Mouse (Mus musculus): Measurements from ENCODE around the gene Cd83. TPM values are rescaled to one million over a fixed set of nuclear protein-coding genes. Genes with fewer than 3 reads are reported as not detected.

The Cd83 gene
- polyA plus RNA-seq, 1 experiment from 2014 or later, result 16.0 TPM

Other genes starting within 250 kb of the Cd83 start
- 10.5 and 14.7 TPM in 2 replicates for gene Mcur1, start 224.6 kb upstream of the Cd83 start, polyA plus RNA-seq (2014; fragmentation: Nextera tagmentation; extraction: Ambion mirVana)
- gene Rnf182, start 169.1 kb upstream of the Cd83 start, polyA plus RNA-seq (2014; fragmentation: Nextera tagmentation; extraction: Ambion mirVana), result 5.2 and 6.3 TPM in 2 replicates